ENCODE assay signal across 7 mouse cellular contexts in genomic region chr9:87254903-87255695, GRCm38 (mm10). TPM values are rescaled to one million over a fixed set of nuclear protein-coding genes. Genes with fewer than 3 reads are reported as not detected.
DNase-seq lines count a peak whose midpoint lies in the region; ATAC-seq lines count a peak whose summit lies in the region.

Gene Cep162, minus strand, starts transcription at chr9:87255536.

- peak within 1 kb of the TSS; percentile 73 for H3K4me2 ChIP-seq in intestine, embryonic 16.5 days (ENCODE audit: low read depth, low read length)
- peak within 1 kb of the TSS; percentile 61 for H3K4me2 ChIP-seq in midbrain, embryonic 11.5 days

- H3K36me3 ChIP-seq in intestine, embryonic 16.5 days (ENCODE audit: control insufficient read depth, insufficient read depth, low read length): no peaks in the 10 kb centered on the region
- H3K36me3 ChIP-seq in midbrain, embryonic 11.5 days (ENCODE audit: control insufficient read depth, insufficient read depth, low read length): no peaks in the 10 kb centered on the region

- peak within 1 kb of the TSS; percentile 73 for H3K4me3 ChIP-seq in intestine, embryonic 16.5 days (ENCODE audit: low read length)
- peak within 1 kb of the TSS; percentile 57 for H3K4me3 ChIP-seq in midbrain, embryonic 11.5 days (ENCODE audit: low read depth, low read length)

- peak; percentile 99 for ATAC-seq in intestine, embryonic 16.5 days
- ATAC-seq in midbrain, embryonic 11.5 days (ENCODE audit: low FRiP score): peak; percentile 98

- no peaks in the 10 kb centered on the region for H3K4me1 ChIP-seq in intestine, embryonic 16.5 days (ENCODE audit: control insufficient read depth, insufficient read depth, low read length)
- peaks cover 4% of the 10 kb centered on the region; the same call in 1 of the 2 replicates for H3K4me1 ChIP-seq in midbrain, embryonic 11.5 days (ENCODE audit: control insufficient read depth, insufficient read depth, low read length)

- WGBS in intestine, embryonic 16.5 days: under 1% methylated on average over 41 of the region's 41 CpGs
- under 1% methylated on average over 41 of the region's 41 CpGs for WGBS in midbrain, embryonic 11.5 days

- peak within 1 kb of the TSS; percentile 71 for H3K9ac ChIP-seq in intestine, embryonic 16.5 days (ENCODE audit: low read depth, low read length)
- H3K9ac ChIP-seq in midbrain, embryonic 11.5 days (ENCODE audit: low read length): peak within 1 kb of the TSS; percentile 65

- intact Hi-C loops in left cerebral cortex, postnatal 36 days (cut with DNase I): no loop called here

- H3K27ac ChIP-seq in intestine, embryonic 16.5 days (ENCODE audit: low read length): peak within 1 kb of the TSS; percentile 40
- peak within 1 kb of the TSS; percentile 83 for H3K27ac ChIP-seq in midbrain, embryonic 11.5 days (ENCODE audit: low read depth, low read length)

- no peaks in the 10 kb centered on the region for H3K27me3 ChIP-seq in intestine, embryonic 16.5 days (replicated peaks; ENCODE audit: control insufficient read depth, insufficient read depth, low read length)
- H3K27me3 ChIP-seq in midbrain, embryonic 11.5 days (ENCODE audit: control insufficient read depth, insufficient read depth, low read length): no peaks in the 10 kb centered on the region

- peak; percentile 78 for DNase-seq in adrenal gland, adult 8-10 months
- DNase-seq in embryo, embryonic 9.5 days (ENCODE audit: extremely low spot score): peak; percentile 92
- DNase-seq in gastrocnemius, postnatal 4 days (ENCODE audit: low spot score in 2 of 2): peak; percentile 75 to 87
- DNase-seq in left cerebral cortex, postnatal 36 days (ENCODE audit: low spot score in 2 of 2): peak; percentile 90 to 92
- DNase-seq in midbrain, embryonic 11.5 days (ENCODE audit: low spot score, missing footprints): peak; percentile 99
- DNase-seq in skeletal muscle tissue, adult 2 months (ENCODE audit: low read depth, low spot score): peak; percentile 71

- no peaks in the 10 kb centered on the region for H3K9me3 ChIP-seq in intestine, embryonic 16.5 days (ENCODE audit: control insufficient read depth, low read length)
- no peaks in the 10 kb centered on the region for H3K9me3 ChIP-seq in midbrain, embryonic 11.5 days (ENCODE audit: control insufficient read depth, low read length)

RNA-seq across cellular contexts. Expression of gene Cep162, which starts in this region (rescaled TPM):
- 10 to 100 TPM in 2 of 4 experiments, 1 to 10 TPM in 2; 6.5 to 10.6 (median 9.5) TPM for total RNA-seq in adrenal gland, adult 8-10 months (2022)
- 1 to 10 TPM; 4.2 to 5.4 TPM for total RNA-seq in gastrocnemius, postnatal 4 days (2021)
- polyA plus RNA-seq in intestine, embryonic 16.5 days (2015; fragmentation: Nextera tagmentation; extraction: Ambion mirVana): 3.4 and 3.5 TPM in 2 replicates
- total RNA-seq in left cerebral cortex, postnatal 36 days (2021): 10 to 100 TPM in 1 of 2 experiments, 1 to 10 TPM in 1; 6.9 to 11.9 TPM
- 11.0 and 12.1 TPM in 2 replicates for polyA plus RNA-seq in midbrain, embryonic 11.5 days (2014; fragmentation: Nextera tagmentation; extraction: Ambion mirVana)

Comparison
In these comparisons a context has a peak if more than half of its experiments do, and no peak if none do; other contexts are left out.
1. Peak in every context shown above with its lines: DNase-seq, ATAC-seq, H3K4me3 ChIP-seq and H3K27ac ChIP-seq.